Mouse (Mus musculus) heart, adult 2 months (tissue): ENCODE measurements at regions not wholly inside any gene's neighbourhood (a gene's known extent, or its start where the extent isn't known, plus 50 kb on each side); places are given as distances from the start of the nearest gene placed in this dataset.

Experiments
- CTCF ChIP-seq: fragments of 200-600 bp; IDR thresholded peaks from 2 replicates; pipeline ENCODE4 v1.8.1; 2022; ENCODE audit warnings: antibody characterized with exemption, mild to moderate bottlenecking, moderate library complexity
- POLR2A ChIP-seq: fragments of 200-500 bp; IDR thresholded peaks from 2 replicates; pipeline ENCODE4 v1.6.1; 2011; ENCODE audit warnings: mild to moderate bottlenecking, low read depth, low read length, control low read depth; ENCODE audit not compliant: insufficient read depth

GRCm38 (mm10) chr1:94272569-94272968, 220.2 kb upstream of the Pdcd1 start:
- TF ChIP-seq CTCF (no peak), POLR2A (no peak)
